Mouse (Mus musculus) heart, adult 2 months (tissue): ENCODE data around the gene Mindy4. TPM values are rescaled to one million over a fixed set of nuclear protein-coding genes. Genes with fewer than 3 reads are reported as not detected.

Experiments used
- DNase-seq, 2 experiments: peaks; one replicate each; pipeline ENCODE4 v3.0.0; 2021
- H3K27ac ChIP-seq: fragments of 200-600 bp; 2 replicates; pipeline ENCODE4 v1.8.1; 2022
- H3K27me3 ChIP-seq: fragments of 200-500 bp; 2 replicates; pipeline ENCODE4 v1.6.1; 2012; ENCODE audit warnings: mild to moderate bottlenecking, low read length, inconsistent platforms, mixed read lengths; ENCODE audit not compliant: control insufficient read depth, insufficient read depth
- H3K36me3 ChIP-seq: fragments of 200-500 bp; 2 replicates; pipeline ENCODE4 v1.6.1; 2012; ENCODE audit warnings: low read length, inconsistent platforms; ENCODE audit not compliant: control insufficient read depth, insufficient read depth
- H3K4me1 ChIP-seq: fragments of 200-500 bp; 2 replicates; pipeline ENCODE4 v1.6.1; 2011; ENCODE audit warnings: low read length; ENCODE audit not compliant: control insufficient read depth, insufficient read depth
- H3K4me3 ChIP-seq: fragments of 200-600 bp; 2 replicates; pipeline ENCODE4 v1.8.1; 2022
- H3K79me2 ChIP-seq: fragments of 200-500 bp; replicated peaks from 2 replicates; pipeline ENCODE4 v1.6.1; 2012; ENCODE audit warnings: mild to moderate bottlenecking, inconsistent platforms, low read length, moderate library complexity, mixed read lengths; ENCODE audit not compliant: control insufficient read depth, insufficient read depth
- H3K9ac ChIP-seq: fragments of 200-500 bp; 2 replicates; pipeline ENCODE4 v1.6.1; 2012; ENCODE audit warnings: low read depth, mild to moderate bottlenecking, control low read depth, inconsistent platforms, low read length, mixed read lengths
- CTCF ChIP-seq: fragments of 200-600 bp; IDR thresholded peaks from 2 replicates; pipeline ENCODE4 v1.8.1; 2022; ENCODE audit warnings: antibody characterized with exemption, mild to moderate bottlenecking, moderate library complexity
- EP300 ChIP-seq: fragments of 200-500 bp; IDR thresholded peaks from 2 replicates; pipeline ENCODE4 v1.6.1; 2011; ENCODE audit warnings: low read depth, low read length, control low read depth; ENCODE audit not compliant: insufficient read depth
- POLR2A ChIP-seq: fragments of 200-500 bp; IDR thresholded peaks from 2 replicates; pipeline ENCODE4 v1.6.1; 2011; ENCODE audit warnings: mild to moderate bottlenecking, low read depth, low read length, control low read depth; ENCODE audit not compliant: insufficient read depth
- WGBS: fragments of 180-500 bp; shearing (Covaris S2); methylation state at CpG from one replicate; pipeline ENCODE4 v1.1.7; 2018; 5-methylcytosine and 5-hydroxymethylcytosine counted together
- intact Hi-C: fragments of 180-260 bp; cut with DNase I; formaldehyde crosslinking; loops from one replicate; pipeline ENCODE4 v1.15.1; 2025
- polyA plus RNA-seq: library from polyadenylated mRNA; depleted of rRNA; stranded (reverse); fragments of >200 nt; gene quantifications from 2 replicates; pipeline ENCODE4 v1.2.3, GENCODE M21; 2012
- total RNA-seq, 2 experiments: library from RNA; stranded (reverse); gene quantifications; 2 replicates each; pipeline ENCODE4 v1.2.3; 2021

The Mindy4 gene
- total and polyA plus RNA-seq, 3 experiments: 4.3 to 5.2 (median 5.0) TPM

GRCm38 (mm10) chr6:55245680-55246079, 42.5 kb downstream of the Mindy4 start:
- Histone ChIP-seq H3K27ac (peak overlapping the region; percentile 66), H3K27me3 (no peaks in the 10 kb centered on the region), H3K36me3 (no peaks in the 10 kb centered on the region; the same call in 1 of the 2 replicates), H3K79me2 (no peaks in the 10 kb centered on the region), H3K4me3 (no peak overlapping the region), H3K4me1 (peaks cover 12% of the 10 kb centered on the region), H3K9ac (no peak overlapping the region)
- intact Hi-C loops: loop anchor here (1.0 kb wide), 2 partner anchors 49 to 80 kb away; no protein-coding TSS in a partner anchor
- peak; percentile 55 to 78 for DNase-seq
- TF ChIP-seq CTCF: no peak
- 0 out of 2 replicates have a peak, but pooled peaks have one; percentile 8 for TF ChIP-seq POLR2A
- peak; percentile 98 for TF ChIP-seq EP300
- 41% methylated on average over 8 of the region's 8 CpGs for WGBS

- peak overlapping the region; percentile 69 for H3K27ac ChIP-seq
Observed at GRCm38 (mm10) chr6:55246441-55246840, 43.3 kb downstream of the Mindy4 start.

GRCm38 (mm10) chr6:55246911-55247438, 43.8 kb downstream of the Mindy4 start:
- intact Hi-C loops: loop anchor here (1.0 kb wide), 1 partner anchor 78 kb away; no protein-coding TSS in a partner anchor
- DNase-seq: peak in 1 of 2 experiments; percentile 35
- peak overlapping the region; percentile 69 for H3K27ac ChIP-seq
- H3K4me3 ChIP-seq: peak overlapping the region; percentile 7; the same call in 1 of the 2 replicates
- TF ChIP-seq POLR2A (0 out of 2 replicates have a peak, but pooled peaks have one; percentile 15), CTCF (no peak), EP300 (no peak)
- no peaks in the 10 kb centered on the region for H3K27me3 ChIP-seq
- no peak overlapping the region for H3K9ac ChIP-seq
- peaks cover 15% of the 10 kb centered on the region for H3K4me1 ChIP-seq
- H3K79me2 ChIP-seq: no peaks in the 10 kb centered on the region
- WGBS: 72% methylated on average over 12 of the region's 12 CpGs
- H3K36me3 ChIP-seq: no peaks in the 10 kb centered on the region; the same call in 1 of the 2 replicates

More at GRCm38 (mm10) chr6:55246441-55246840, 43.3 kb downstream of the Mindy4 start:
- Histone ChIP-seq H3K9ac (no peak overlapping the region), H3K4me1 (peaks cover 14% of the 10 kb centered on the region), H3K79me2 (no peaks in the 10 kb centered on the region), H3K27me3 (no peaks in the 10 kb centered on the region), H3K4me3 (no peak overlapping the region), H3K36me3 (no peaks in the 10 kb centered on the region; the same call in 1 of the 2 replicates)
- peak; percentile 47 to 59 for DNase-seq
- TF ChIP-seq EP300: peak; percentile 84; the same call in 1 of the 2 replicates
- no peak for TF ChIP-seq CTCF
- intact Hi-C loops: loop anchor here (1.0 kb wide), 1 partner anchor 79 kb away; no protein-coding TSS in a partner anchor
- WGBS: 59% methylated on average over 7 of the region's 7 CpGs

- no peak overlapping the region for H3K4me3 ChIP-seq
- H3K4me1 ChIP-seq: peaks cover 13% of the 10 kb centered on the region
- no peak for TF ChIP-seq EP300
- TF ChIP-seq CTCF: peak; percentile 40
- DNase-seq: no peak
- H3K27ac ChIP-seq: no peak overlapping the region
- intact Hi-C loops: no loop called here
- no peaks in the 10 kb centered on the region for H3K27me3 ChIP-seq
- no peaks in the 10 kb centered on the region; the same call in 1 of the 2 replicates for H3K36me3 ChIP-seq
- H3K79me2 ChIP-seq: no peaks in the 10 kb centered on the region
- H3K9ac ChIP-seq: no peak overlapping the region
- WGBS: 94% methylated on average over 9 of the region's 9 CpGs
Observed at GRCm38 (mm10) chr6:55249263-55249662, 46.1 kb downstream of the Mindy4 start.

GRCm38 (mm10) chr6:55250809-55251208, 47.6 kb downstream of the Mindy4 start:
- 43% methylated on average over 11 of the region's 11 CpGs for WGBS
- Histone ChIP-seq H3K79me2 (no peaks in the 10 kb centered on the region), H3K27ac (no peak overlapping the region), H3K27me3 (no peaks in the 10 kb centered on the region), H3K4me1 (peaks cover 8% of the 10 kb centered on the region), H3K4me3 (no peak overlapping the region), H3K36me3 (no peaks in the 10 kb centered on the region), H3K9ac (no peak overlapping the region)
- peak in 1 of 2 experiments; percentile 26 for DNase-seq
- intact Hi-C loops: loop anchor here (1.0 kb wide), 1 partner anchor 43 kb away; no protein-coding TSS in a partner anchor
- TF ChIP-seq EP300 (no peak), CTCF (no peak), POLR2A (no peak)

GRCm38 (mm10) chr6:55251596-55251995, 48.4 kb downstream of the Mindy4 start:
- DNase-seq: no peak
- H3K4me3 ChIP-seq: no peak overlapping the region
- 88% methylated on average over 7 of the region's 7 CpGs for WGBS
- no peaks in the 10 kb centered on the region for H3K27me3 ChIP-seq
- H3K9ac ChIP-seq: no peak overlapping the region
- no peak overlapping the region for H3K27ac ChIP-seq
- peaks cover 8% of the 10 kb centered on the region for H3K4me1 ChIP-seq
- intact Hi-C loops: loop anchor here (1.0 kb wide), 1 partner anchor 43 kb away; no protein-coding TSS in a partner anchor
- TF ChIP-seq POLR2A (no peak), EP300 (no peak), CTCF (no peak)
- H3K36me3 ChIP-seq: no peaks in the 10 kb centered on the region
- H3K79me2 ChIP-seq: no peaks in the 10 kb centered on the region
